Mouse (Mus musculus) embryonic facial prominence, embryonic 14.5 days (tissue): ENCODE results near the gene Kcnip1. TPM values are rescaled to one million over a fixed set of nuclear protein-coding genes. Genes with fewer than 3 reads are reported as not detected.

ENCODE experiments used
- ATAC-seq: fragments of 200-750 bp; cut with Nextera tagmentation; 2 replicates; pipeline ENCODE4 v1.8.0; 2017; ENCODE audit warnings: low read depth, moderate number of reproducible peaks, moderate TSS enrichment
- DNase-seq: peaks from one replicate; pipeline ENCODE4 v3.0.0-alpha.2; 2015; ENCODE audit warnings: low spot score
- H3K27ac ChIP-seq: fragments of 300-500 bp; sonication (generic); replicated peaks from 2 replicates; pipeline ENCODE4 v1.5.1; 2014; ENCODE audit warnings: low read depth, mild to moderate bottlenecking, low read length, moderate library complexity
- H3K27me3 ChIP-seq: fragments of 300-500 bp; sonication (generic); replicated peaks from 2 replicates; pipeline ENCODE4 v1.6.1; 2014; ENCODE audit warnings: low read length; ENCODE audit not compliant: control insufficient read depth, insufficient read depth
- H3K36me3 ChIP-seq: fragments of 300-500 bp; sonication (generic); 2 replicates; pipeline ENCODE4 v1.6.1; 2014; ENCODE audit warnings: low read length, mixed read lengths; ENCODE audit not compliant: control insufficient read depth, insufficient read depth
- H3K4me1 ChIP-seq: fragments of 300-500 bp; sonication (generic); 2 replicates; pipeline ENCODE4 v1.6.1; 2014; ENCODE audit warnings: antibody characterized with exemption, low read length; ENCODE audit not compliant: control insufficient read depth, insufficient read depth
- H3K4me2 ChIP-seq: fragments of 300-500 bp; sonication (generic); 2 replicates; pipeline ENCODE4 v1.6.1; 2014; ENCODE audit warnings: low read depth, mild to moderate bottlenecking, low read length, moderate library complexity, mixed read lengths
- H3K4me3 ChIP-seq: fragments of 300-500 bp; sonication (generic); 2 replicates; pipeline ENCODE4 v1.5.1; 2014; ENCODE audit warnings: low read depth, mild to moderate bottlenecking, low read length
- H3K9ac ChIP-seq: fragments of 300-500 bp; sonication (generic); 2 replicates; pipeline ENCODE4 v1.6.1; 2014; ENCODE audit warnings: low read depth, mild to moderate bottlenecking, low read length, moderate library complexity, mixed read lengths
- H3K9me3 ChIP-seq: fragments of 300-500 bp; sonication (generic); 2 replicates; pipeline ENCODE4 v1.6.1; 2016; ENCODE audit warnings: low read length; ENCODE audit not compliant: control insufficient read depth
- WGBS: fragments of 180-500 bp; shearing (Covaris S2); extraction: QIAGEN DNeasy Blood & Tissue Kit; methylation state at CpG from one replicate; pipeline ENCODE4 v1.1.7; 2014; 5-methylcytosine and 5-hydroxymethylcytosine counted together
- polyA plus RNA-seq: library from polyadenylated mRNA; unstranded; fragments of >200 nt; fragmentation: Nextera tagmentation; extraction: Ambion mirVana; gene quantifications from 2 replicates; pipeline ENCODE4 v1.2.1, GENCODE M21; 2014

Gene Kcnip1
- polyA plus RNA-seq, 1 experiment from 2014 or later: 5.0 TPM

DNA sequence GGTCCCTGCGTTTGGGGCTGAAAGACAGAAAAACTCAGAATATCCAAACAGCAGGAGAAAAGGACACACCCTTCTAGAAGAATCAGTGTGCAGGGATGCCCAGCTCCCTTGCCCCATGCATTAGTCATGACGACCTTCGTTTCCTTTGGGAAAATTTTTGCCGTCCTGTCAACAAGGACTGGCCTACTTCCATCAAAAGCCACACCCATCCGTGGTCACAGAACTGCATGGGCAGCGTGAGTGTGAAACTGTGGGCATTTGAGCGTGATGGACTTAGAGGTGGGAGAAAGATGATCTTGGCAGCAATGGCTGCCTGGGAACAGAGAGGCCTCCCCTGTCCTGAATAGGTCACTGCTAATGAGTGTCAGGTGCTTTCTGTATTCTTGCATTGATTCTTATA lies 20.8 kb downstream of the Kcnip1 start:
- Histone ChIP-seq H3K27me3 (no peaks in the 10 kb centered on the region), H3K9me3 (no peaks in the 10 kb centered on the region), H3K4me2 (no peak overlapping the region), H3K4me3 (no peak overlapping the region), H3K36me3 (no peaks in the 10 kb centered on the region), H3K27ac (no peak overlapping the region), H3K4me1 (no peaks in the 10 kb centered on the region), H3K9ac (no peak overlapping the region)
- 63% methylated on average over 7 of the region's 7 CpGs for WGBS
- no peak for ATAC-seq
- no peak for DNase-seq

DNA sequence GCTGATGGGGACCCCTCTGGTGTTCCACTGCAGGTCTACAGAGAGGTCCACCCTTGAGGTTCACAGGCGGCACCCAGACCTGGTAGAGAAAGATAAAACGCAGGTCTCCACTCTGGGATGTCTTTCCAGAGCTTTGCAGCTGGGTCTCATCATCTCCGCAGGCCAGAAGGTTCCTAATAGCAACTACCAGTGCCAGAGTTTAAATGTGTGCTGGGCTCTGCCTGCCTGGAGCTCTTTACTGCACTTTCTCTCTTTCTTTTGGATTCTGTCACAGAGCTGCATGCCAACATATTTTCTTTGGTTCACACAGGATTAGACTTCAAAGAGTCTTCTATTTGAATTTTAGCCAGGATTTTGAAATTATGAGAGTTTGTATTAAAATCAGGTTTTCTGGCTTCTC lies 23.8 kb downstream of the Kcnip1 start:
- H3K4me3 ChIP-seq: no peak overlapping the region
- no peaks in the 10 kb centered on the region for H3K36me3 ChIP-seq
- H3K27ac ChIP-seq: no peak overlapping the region
- H3K9ac ChIP-seq: no peak overlapping the region
- WGBS: 60% methylated on average over 3 of the region's 3 CpGs
- H3K4me1 ChIP-seq: no peaks in the 10 kb centered on the region
- no peak overlapping the region for H3K4me2 ChIP-seq
- no peaks in the 10 kb centered on the region for H3K27me3 ChIP-seq
- DNase-seq (peak; percentile 60), ATAC-seq (no peak)
- H3K9me3 ChIP-seq: no peaks in the 10 kb centered on the region

GRCm38 (mm10) chr11:33967708-33968107 lies 25.2 kb downstream of the Kcnip1 start:
- Histone ChIP-seq H3K9ac (no peak overlapping the region), H3K4me2 (no peak overlapping the region), H3K4me1 (no peaks in the 10 kb centered on the region), H3K27ac (no peak overlapping the region), H3K4me3 (no peak overlapping the region), H3K27me3 (no peaks in the 10 kb centered on the region), H3K9me3 (no peaks in the 10 kb centered on the region), H3K36me3 (no peaks in the 10 kb centered on the region)
- DNase-seq (no peak), ATAC-seq (no peak)
- WGBS: 72% methylated on average over 4 of the region's 4 CpGs

DNA sequence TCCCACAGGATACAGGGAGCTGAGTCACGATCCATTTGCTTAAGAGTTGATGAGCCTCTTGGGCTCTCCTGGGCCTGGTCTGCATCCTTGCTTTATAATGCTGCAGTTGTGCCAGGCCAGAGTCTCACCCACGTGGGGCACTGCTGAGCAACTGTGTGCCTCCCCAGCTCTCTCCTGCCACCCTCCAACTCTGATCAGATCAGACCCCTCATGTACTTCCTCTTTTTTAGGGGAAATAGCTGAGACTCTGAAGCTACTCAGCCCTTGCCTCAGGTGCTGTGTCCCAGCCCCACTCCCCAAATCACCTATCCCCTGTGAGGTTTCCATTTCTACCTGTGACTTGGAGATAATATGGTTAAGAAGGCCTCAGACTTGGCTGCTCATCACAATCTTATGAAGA lies 27.6 kb downstream of the Kcnip1 start:
- DNase-seq (no peak), ATAC-seq (no peak)
- H3K4me3 ChIP-seq: no peak overlapping the region
- WGBS: 55% methylated on average over 2 of the region's 2 CpGs
- no peaks in the 10 kb centered on the region for H3K4me1 ChIP-seq
- H3K9ac ChIP-seq: no peak overlapping the region
- no peak overlapping the region for H3K4me2 ChIP-seq
- H3K27ac ChIP-seq: no peak overlapping the region
- H3K27me3 ChIP-seq: no peaks in the 10 kb centered on the region
- H3K9me3 ChIP-seq: no peaks in the 10 kb centered on the region
- no peaks in the 10 kb centered on the region for H3K36me3 ChIP-seq

- ATAC-seq (no peak), DNase-seq (peak; percentile 43)
- Histone ChIP-seq H3K4me1 (no peaks in the 10 kb centered on the region), H3K27ac (no peak within 1 kb of the TSS), H3K9me3 (no peaks in the 10 kb centered on the region), H3K9ac (no peak within 1 kb of the TSS), H3K4me3 (no peak within 1 kb of the TSS), H3K36me3 (no peaks in the 10 kb centered on the region), H3K27me3 (no peaks in the 10 kb centered on the region), H3K4me2 (no peak within 1 kb of the TSS)
- 33% methylated on average over 6 of the region's 6 CpGs for WGBS
Measured at GRCm38 (mm10) chr11:33962688-33963407, 30.1 kb downstream of the Kcnip1 start, which contains the start of gene Kcnmb1. Gene Kcnmb1, plus strand, starts transcription at chr11:33963013.

GRCm38 (mm10) chr11:33962178-33962577 lies 30.8 kb downstream of the Kcnip1 start:
- no peak overlapping the region for H3K4me3 ChIP-seq
- H3K9me3 ChIP-seq: no peaks in the 10 kb centered on the region
- H3K36me3 ChIP-seq: no peaks in the 10 kb centered on the region
- no peaks in the 10 kb centered on the region for H3K4me1 ChIP-seq
- WGBS: 39% methylated on average over 7 of the region's 7 CpGs
- DNase-seq (no peak), ATAC-seq (no peak)
- no peak overlapping the region for H3K27ac ChIP-seq
- H3K9ac ChIP-seq: no peak overlapping the region
- no peak overlapping the region for H3K4me2 ChIP-seq
- H3K27me3 ChIP-seq: no peaks in the 10 kb centered on the region

DNA sequence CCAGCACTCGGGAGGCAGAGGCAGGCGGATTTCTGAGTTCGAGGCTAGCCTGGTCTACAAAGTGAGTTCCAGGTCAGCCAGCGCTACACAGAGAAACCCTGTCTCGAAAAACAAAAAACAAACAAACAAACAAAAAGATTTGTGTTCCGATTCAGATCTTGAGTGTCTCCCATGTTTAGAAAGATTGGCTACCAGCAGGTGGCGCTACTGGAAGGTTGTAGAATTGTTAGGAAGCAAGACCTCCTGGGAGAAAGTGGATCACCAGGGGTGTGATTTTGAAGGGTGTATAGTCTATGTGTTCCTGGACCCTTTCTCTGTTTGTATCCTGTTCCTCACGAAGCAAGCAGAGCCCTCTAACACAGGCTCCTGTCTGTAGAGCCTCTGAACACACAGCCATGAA lies 34.2 kb downstream of the Kcnip1 start:
- Histone ChIP-seq H3K36me3 (no peaks in the 10 kb centered on the region), H3K9ac (no peak overlapping the region), H3K4me2 (no peak overlapping the region), H3K4me1 (no peaks in the 10 kb centered on the region), H3K27ac (no peak overlapping the region), H3K4me3 (no peak overlapping the region), H3K27me3 (no peaks in the 10 kb centered on the region), H3K9me3 (no peaks in the 10 kb centered on the region)
- no peak for ATAC-seq
- DNase-seq: no peak
- 85% methylated on average over 8 of the region's 8 CpGs for WGBS

GRCm38 (mm10) chr11:33957595-33957994 lies 35.4 kb downstream of the Kcnip1 start:
- Histone ChIP-seq H3K27ac (no peak overlapping the region), H3K4me1 (no peaks in the 10 kb centered on the region), H3K27me3 (no peaks in the 10 kb centered on the region), H3K4me2 (no peak overlapping the region), H3K36me3 (no peaks in the 10 kb centered on the region), H3K4me3 (no peak overlapping the region), H3K9me3 (no peaks in the 10 kb centered on the region), H3K9ac (no peak overlapping the region)
- DNase-seq: no peak
- whole genome bisulfite sequencing: 88% methylated on average over 6 of the region's 6 CpGs
- ATAC-seq: no peak

DNA sequence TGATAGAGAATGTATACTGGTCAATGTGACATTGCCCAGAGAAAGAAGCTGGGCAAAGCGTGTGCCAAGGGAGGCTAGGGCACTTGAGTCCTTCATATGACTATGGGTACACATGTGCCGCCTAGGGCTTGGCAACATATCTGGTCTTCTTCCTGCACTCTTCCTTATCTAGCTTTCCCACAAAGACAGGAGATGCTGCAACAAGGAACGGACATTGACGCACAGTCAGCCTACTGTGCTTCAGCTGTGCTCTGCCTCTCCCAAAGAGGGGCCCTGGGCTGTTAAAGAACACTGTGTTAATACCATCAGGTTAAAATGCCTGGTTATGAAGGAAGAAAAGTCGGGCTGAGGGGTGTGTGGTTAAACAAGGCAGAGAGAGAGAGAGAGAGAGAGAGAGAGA lies 36.3 kb downstream of the Kcnip1 start:
- H3K27me3 ChIP-seq: no peaks in the 10 kb centered on the region
- H3K4me3 ChIP-seq: no peak overlapping the region
- no peaks in the 10 kb centered on the region for H3K4me1 ChIP-seq
- 81% methylated on average over 5 of the region's 5 CpGs for WGBS
- DNase-seq (no peak), ATAC-seq (no peak)
- no peaks in the 10 kb centered on the region for H3K9me3 ChIP-seq
- no peak overlapping the region for H3K9ac ChIP-seq
- H3K36me3 ChIP-seq: no peaks in the 10 kb centered on the region
- no peak overlapping the region for H3K4me2 ChIP-seq
- no peak overlapping the region for H3K27ac ChIP-seq
